9 mouse cellular contexts compared by ENCODE assay signal in genomic region chr3:98025521-98025920, GRCm38 (mm10). TPM values are rescaled to one million over a fixed set of nuclear protein-coding genes. Genes with fewer than 3 reads are reported as not detected.
DNase-seq lines count a peak whose midpoint lies in the region; ATAC-seq and TF ChIP-seq lines count a peak whose summit lies in the region.
"Had no signal": no experiment of that assay in that cellular context is flagged by ENCODE, and none has a peak within 500 bp of the region (broad histone marks: within the 10 kb centered on the region; RNA-seq: fewer than 3 reads in every experiment).

No protein-coding gene starts in this region.

- TF ChIP-seq POLR2A in heart, adult 2 months (IDR thresholded peaks at IDR 0.05; ENCODE audit: insufficient read depth, low read depth, low read length): no peak
- no peak for TF ChIP-seq POLR2A in spleen, adult 2 months (IDR thresholded peaks at IDR 0.05; ENCODE audit: low read depth, low read length)

- DNase-seq in heart, adult 2 months: peak in 1 of 2 experiments; percentile 48
- no peak for DNase-seq in heart, postnatal 36 days
- DNase-seq in spleen, adult 2 months (ENCODE audit: low read depth in 1 of 2, low spot score in 2 of 2): peak; percentile 43 to 64
- DNase-seq in spleen, postnatal 4 days (ENCODE audit: low spot score in 2 of 2): no peak
- no peak for DNase-seq in gastrocnemius, adult 18-20 months (ENCODE audit: low spot score)
- no peak for DNase-seq in T-cell, adult 2 months (ENCODE audit: low spot score)

- no peak for TF ChIP-seq CTCF in heart, adult 2 months (IDR thresholded peaks at IDR 0.05)
- TF ChIP-seq CTCF in spleen, adult 2 months (IDR thresholded peaks at IDR 0.05; ENCODE audit: extremely low read depth, insufficient read depth, insufficient read length, insufficient replicate concordance): no peak

- H3K36me3 ChIP-seq in heart, adult 2 months (ENCODE audit: control insufficient read depth, insufficient read depth, low read length): no peaks in the 10 kb centered on the region; the same call in none of the 2 replicates
- H3K36me3 ChIP-seq in spleen, adult 2 months (ENCODE audit: control insufficient read depth, insufficient read depth, low read length): no peaks in the 10 kb centered on the region
- no peaks in the 10 kb centered on the region for H3K36me3 ChIP-seq in limb, embryonic 13.5 days
- H3K36me3 ChIP-seq in stomach, embryonic 16.5 days (ENCODE audit: control insufficient read depth, insufficient read depth, low read length): no peaks in the 10 kb centered on the region

- WGBS in heart, adult 2 months: 43% methylated on average over 14 of the region's 14 CpGs
- 21% methylated on average over 14 of the region's 14 CpGs for WGBS in spleen, adult 2 months
- 37% methylated on average over 14 of the region's 14 CpGs for WGBS in limb, embryonic 13.5 days
- 35% methylated on average over 14 of the region's 14 CpGs for WGBS in stomach, embryonic 16.5 days

- H3K4me1 ChIP-seq in heart, adult 2 months (ENCODE audit: control insufficient read depth, insufficient read depth, low read length): peaks cover 26% of the 10 kb centered on the region
- H3K4me1 ChIP-seq in spleen, adult 2 months (ENCODE audit: control insufficient read depth, insufficient read depth, insufficient read length): peaks cover 24% of the 10 kb centered on the region; the same call in 1 of the 2 replicates
- peaks cover 85% of the 10 kb centered on the region for H3K4me1 ChIP-seq in limb, embryonic 13.5 days
- H3K4me1 ChIP-seq in stomach, embryonic 16.5 days (ENCODE audit: control insufficient read depth, insufficient read depth, low read length): peaks cover 63% of the 10 kb centered on the region

- no peak overlapping the region for H3K9ac ChIP-seq in heart, adult 2 months (ENCODE audit: low read depth, low read length)
- H3K9ac ChIP-seq in limb, embryonic 13.5 days: peak overlapping the region; percentile 45; the same call in 1 of the 2 replicates
- 0 out of 2 replicates have a peak overlapping the region, but pooled peaks have one; percentile 36 for H3K9ac ChIP-seq in stomach, embryonic 16.5 days (ENCODE audit: low read length)

- no peaks in the 10 kb centered on the region for H3K9me3 ChIP-seq in limb, embryonic 13.5 days
- no peaks in the 10 kb centered on the region for H3K9me3 ChIP-seq in stomach, embryonic 16.5 days (replicated peaks; ENCODE audit: control insufficient read depth, low read length)

- intact Hi-C loops in heart, adult 2 months (cut with DNase I): no loop called here
- intact Hi-C loops in heart, postnatal 36 days (cut with DNase I): loop anchor here (5.0 kb wide), 1 partner anchor 37 kb away; no protein-coding TSS in a partner anchor

- H3K4me3 ChIP-seq in heart, adult 2 months: peak overlapping the region; percentile 31; the same call in 1 of the 2 replicates
- no peak overlapping the region for H3K4me3 ChIP-seq in spleen, adult 2 months (ENCODE audit: extremely low read depth, insufficient read depth, insufficient read length)
- H3K4me3 ChIP-seq in limb, embryonic 13.5 days: 0 out of 2 replicates have a peak overlapping the region, but pooled peaks have one; percentile 8
- H3K4me3 ChIP-seq in stomach, embryonic 16.5 days (replicated peaks; ENCODE audit: low read length): no peak overlapping the region

- H3K27me3 ChIP-seq in heart, adult 2 months (ENCODE audit: control insufficient read depth, insufficient read depth, low read length): no peaks in the 10 kb centered on the region
- H3K27me3 ChIP-seq in spleen, adult 2 months (ENCODE audit: control insufficient read depth, insufficient read depth, low read length): no peaks in the 10 kb centered on the region
- no peaks in the 10 kb centered on the region for H3K27me3 ChIP-seq in limb, embryonic 13.5 days
- H3K27me3 ChIP-seq in stomach, embryonic 16.5 days (ENCODE audit: control insufficient read depth, insufficient read depth, low read length): no peaks in the 10 kb centered on the region

- TF ChIP-seq EP300 in heart, adult 2 months (IDR thresholded peaks at IDR 0.05; ENCODE audit: insufficient read depth, low read depth, low read length): no peak

- no peak for ATAC-seq in limb, embryonic 13.5 days (ENCODE audit: low FRiP score, low read depth)
- no peak for ATAC-seq in stomach, embryonic 16.5 days (ENCODE audit: insufficient read depth, low FRiP score)
- ATAC-seq: activated CD4-positive, CD25-positive, alpha-beta regulatory T cell, adult 4 months had no signal

- peak overlapping the region; percentile 55 for H3K27ac ChIP-seq in heart, adult 2 months
- H3K27ac ChIP-seq in spleen, adult 2 months (ENCODE audit: insufficient read depth, low read length): peak overlapping the region; percentile 69
- H3K27ac ChIP-seq in limb, embryonic 13.5 days: peak overlapping the region; percentile 93
- H3K27ac ChIP-seq in stomach, embryonic 16.5 days (ENCODE audit: low read length): peak overlapping the region; percentile 60; the same call in 1 of the 2 replicates

- H3K79me2 ChIP-seq in heart, adult 2 months (replicated peaks; ENCODE audit: control insufficient read depth, insufficient read depth, low read length): no peaks in the 10 kb centered on the region; the same call in 1 of the 2 replicates

- H3K4me2 ChIP-seq in limb, embryonic 13.5 days (replicated peaks): peak overlapping the region; percentile 59
- no peak overlapping the region for H3K4me2 ChIP-seq in stomach, embryonic 16.5 days (ENCODE audit: low read depth, low read length)

RNA-seq across cellular contexts. Expression of gene Notch2, which starts 12.2 kb away (rescaled TPM):
- 10 to 100 TPM; 14.9 to 18.1 TPM for total RNA-seq in heart, adult 2 months (2021)
- polyA plus RNA-seq in heart, adult 2 months (2012; rRNA removed): 10.0 and 14.1 TPM in 2 replicates
- 10 to 100 TPM; 16.7 to 17.8 TPM for total RNA-seq in heart, postnatal 36 days (2021)
- 45.7 and 63.3 TPM in 2 replicates for polyA plus RNA-seq in spleen, adult 2 months (2012; rRNA removed)
- 39.9 and 43.5 TPM in 2 replicates for polyA plus RNA-seq in limb, embryonic 13.5 days (2015; fragmentation: Nextera tagmentation; extraction: Ambion mirVana)
- polyA plus RNA-seq in stomach, embryonic 16.5 days (2015; fragmentation: Nextera tagmentation; extraction: Ambion mirVana): 20.4 and 23.6 TPM in 2 replicates
- 1 to 10 TPM; 6.6 to 8.3 TPM for total RNA-seq in gastrocnemius, adult 18-20 months (2021)

Comparison
In these comparisons a context has a peak if more than half of its experiments do, and no peak if none do; other contexts are left out.
1. DNase-seq: peak in spleen, adult 2 months (2 of 2); none in heart, postnatal 36 days (0 of 2), spleen, postnatal 4 days (0 of 2), gastrocnemius, adult 18-20 months (single experiment) and T-cell, adult 2 months (single experiment).
2. H3K4me3 ChIP-seq: peak in heart, adult 2 months (single experiment) and limb, embryonic 13.5 days (single experiment); none in spleen, adult 2 months (single experiment) and stomach, embryonic 16.5 days (single experiment).
3. Peak in every context shown above with its lines, with median percentiles within 50 percentile points of each other: H3K27ac ChIP-seq.